Mouse (Mus musculus) ES-E14 (cell line): ENCODE data around the gene Hacd1. TPM values are rescaled to one million over a fixed set of nuclear protein-coding genes. Genes with fewer than 3 reads are reported as not detected.

Source experiments
- DNase-seq: peaks from one replicate; pipeline ENCODE4 v3.0.0-alpha.2; 2013; ENCODE audit warnings: low read depth, low spot score
- H3K27ac ChIP-seq: 2 replicates; pipeline ENCODE4 v1.5.1; 2012; ENCODE audit warnings: low read depth, mild to moderate bottlenecking, low read length, moderate library complexity, mixed read lengths; ENCODE audit not compliant: poor library complexity, insufficient read depth, severe bottlenecking
- H3K36me3 ChIP-seq: 2 replicates; pipeline ENCODE4 v1.6.1; 2012; ENCODE audit warnings: mild to moderate bottlenecking, low read length, moderate library complexity, mixed read lengths; ENCODE audit not compliant: control insufficient read depth, poor library complexity, insufficient read depth, severe bottlenecking
- H3K4me1 ChIP-seq, 2 experiments: fragments of 150-350 bp in 1 of 2; sonication (generic) in 1 of 2; 2 replicates each; pipeline ENCODE4 v1.6.1; 2012; ENCODE audit warnings: low read length in 2 of 2, mild to moderate bottlenecking in 1 of 2, mixed read lengths in 1 of 2; ENCODE audit not compliant: control insufficient read depth in 2 of 2, insufficient read depth in 2 of 2, poor library complexity in 1 of 2
- H3K4me3 ChIP-seq, 2 experiments: fragments of 150-350 bp in 1 of 2; sonication (generic) in 1 of 2; 2 replicates each; pipeline ENCODE4 v1.5.1; 2012; ENCODE audit warnings: low read length in 2 of 2, low read depth in 1 of 2, mild to moderate bottlenecking in 1 of 2, mixed read lengths in 1 of 2; ENCODE audit not compliant: insufficient read depth in 1 of 2, poor library complexity in 1 of 2, severe bottlenecking in 1 of 2
- H3K9ac ChIP-seq: 2 replicates; pipeline ENCODE4 v1.6.1; 2012; ENCODE audit warnings: low read depth, mild to moderate bottlenecking, low read length, mixed read lengths; ENCODE audit not compliant: poor library complexity, insufficient read depth, severe bottlenecking
- H3K9me3 ChIP-seq: fragments of 150-350 bp; sonication (generic); 2 replicates; pipeline ENCODE4 v1.6.1; 2012; ENCODE audit warnings: low read depth, mild to moderate bottlenecking, low read length; ENCODE audit not compliant: control insufficient read depth, insufficient read depth
- CHD2 ChIP-seq: IDR thresholded peaks from 2 replicates; pipeline ENCODE4 v1.6.1; 2014; ENCODE audit warnings: mild to moderate bottlenecking, low read depth, low read length, inconsistent platforms
- HCFC1 ChIP-seq: IDR thresholded peaks from 2 replicates; pipeline ENCODE4 v1.6.1; 2012; ENCODE audit warnings: low read length, inconsistent platforms, borderline replicate concordance; ENCODE audit not compliant: insufficient read depth
- MAFK ChIP-seq: IDR thresholded peaks from 2 replicates; pipeline ENCODE4 v1.6.1; 2014; ENCODE audit warnings: mild to moderate bottlenecking, low read depth, low read length, inconsistent platforms; ENCODE audit not compliant: insufficient read depth
- ZC3H11A ChIP-seq: IDR thresholded peaks from 2 replicates; pipeline ENCODE4 v1.6.1; 2012; ENCODE audit warnings: low read depth, mild to moderate bottlenecking, inconsistent platforms, low read length, borderline replicate concordance
- ZNF384 ChIP-seq: IDR thresholded peaks from 2 replicates; pipeline ENCODE4 v1.6.1; 2012; ENCODE audit warnings: low read depth, low read length, inconsistent platforms
- in situ Hi-C, 2 experiments: fragments of 600-800 bp; cut with MboI; formaldehyde crosslinking; loops; one replicate each; pipeline ENCODE4 v1.15.1; 2025; ENCODE audit warnings: low sequenced_read_pairs in 2 of 2, inconsistent platforms in 1 of 2; ENCODE audit not compliant: unreplicated experiment in 2 of 2
- total RNA-seq: library from RNA; depleted of rRNA; stranded (reverse); fragments of 300-350 nt; gene quantifications from 2 replicates; pipeline ENCODE4 v1.2.3, GENCODE M21; 2012

Gene Hacd1
- total RNA-seq, 1 experiment: 19.9 TPM

DNA sequence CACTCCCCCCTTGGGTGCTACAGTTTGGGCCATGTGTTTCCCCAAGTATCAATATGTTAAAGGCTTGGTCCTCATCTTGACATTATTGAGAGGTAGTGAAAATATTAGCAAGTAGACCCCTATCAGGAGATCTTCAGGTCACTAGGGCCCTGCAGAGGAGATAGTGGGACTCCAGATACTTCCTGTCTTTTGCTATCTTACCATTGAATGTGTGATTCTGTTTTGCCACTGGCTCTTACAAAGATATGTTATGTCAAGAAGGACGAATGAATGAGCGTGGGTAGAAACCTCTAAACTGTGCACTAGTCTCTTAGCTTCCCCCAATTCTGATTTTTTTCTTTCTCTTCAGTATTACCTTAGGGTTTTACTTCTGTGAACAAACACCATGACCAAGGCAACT lies 13.1 kb upstream of the Hacd1 start:
- DNase-seq: no peak
- in situ Hi-C loops: no loop called here

DNA sequence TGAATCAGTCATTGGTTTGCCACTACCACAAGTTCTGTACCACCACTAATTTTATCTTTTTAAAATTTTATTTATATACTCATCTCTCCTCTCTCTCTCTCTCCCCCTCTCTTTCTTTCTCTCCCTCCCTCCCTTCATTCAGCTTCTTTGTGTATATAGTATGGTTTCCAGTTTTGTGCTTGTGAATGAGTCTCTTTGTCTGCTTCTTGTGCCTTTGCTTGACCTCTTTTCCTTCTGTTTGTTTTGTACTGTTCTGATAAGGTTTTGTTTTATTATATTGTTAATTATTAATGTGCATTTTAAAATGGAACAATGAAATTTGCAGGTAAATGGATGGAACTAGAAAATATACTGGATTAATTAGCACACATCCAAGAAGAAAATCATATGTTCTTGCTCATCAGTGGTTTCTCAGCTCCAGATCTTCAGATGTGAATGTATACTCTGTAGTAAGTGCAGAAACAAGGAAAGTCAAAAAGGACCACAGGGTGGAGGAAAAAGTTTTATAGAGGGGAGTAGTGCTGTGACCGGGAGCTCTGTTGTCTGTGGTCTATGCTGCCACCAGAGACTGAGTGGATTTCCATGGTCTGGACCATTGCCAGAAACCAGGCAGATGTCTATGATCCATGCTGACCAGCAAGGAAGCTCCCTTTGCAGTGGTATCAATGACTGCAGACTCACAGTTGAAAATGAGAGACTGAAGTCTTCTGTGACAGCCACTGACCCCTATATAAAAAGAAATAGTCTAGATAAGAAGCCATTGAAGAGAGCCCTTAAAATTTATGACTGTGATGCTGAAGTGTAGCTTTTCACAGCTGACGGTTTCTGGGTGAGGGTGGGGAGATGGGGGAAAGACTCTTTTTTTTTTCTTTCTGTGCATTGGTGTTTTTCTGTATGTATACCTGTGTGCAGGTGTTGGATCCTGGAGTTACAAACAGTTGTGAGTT lies 10.0 kb upstream of the Hacd1 start:
- no peak overlapping the region for H3K4me3 ChIP-seq
- H3K4me1 ChIP-seq: no peaks in the 10 kb centered on the region
- TF ChIP-seq CHD2 (no peak), MAFK (no peak), ZC3H11A (no peak), HCFC1 (no peak), ZNF384 (no peak)
- H3K27ac ChIP-seq: no peak overlapping the region
- no peak for DNase-seq
- H3K9ac ChIP-seq: no peak overlapping the region
- no peaks in the 10 kb centered on the region for H3K36me3 ChIP-seq
- in situ Hi-C loops: no loop called here
- no peaks in the 10 kb centered on the region for H3K9me3 ChIP-seq

More for the DNA sequence above, 13.1 kb upstream of the Hacd1 start:
- Histone ChIP-seq H3K9ac (no peak overlapping the region), H3K36me3 (no peaks in the 10 kb centered on the region), H3K4me1 (peaks cover 0 to 2% of the 10 kb centered on the region in 2 experiments; a peak in 1 of 4 replicates), H3K27ac (no peak overlapping the region), H3K9me3 (no peaks in the 10 kb centered on the region), H3K4me3 (no peak overlapping the region)
- TF ChIP-seq ZNF384 (no peak), MAFK (no peak), CHD2 (no peak), ZC3H11A (no peak), HCFC1 (no peak)

DNA sequence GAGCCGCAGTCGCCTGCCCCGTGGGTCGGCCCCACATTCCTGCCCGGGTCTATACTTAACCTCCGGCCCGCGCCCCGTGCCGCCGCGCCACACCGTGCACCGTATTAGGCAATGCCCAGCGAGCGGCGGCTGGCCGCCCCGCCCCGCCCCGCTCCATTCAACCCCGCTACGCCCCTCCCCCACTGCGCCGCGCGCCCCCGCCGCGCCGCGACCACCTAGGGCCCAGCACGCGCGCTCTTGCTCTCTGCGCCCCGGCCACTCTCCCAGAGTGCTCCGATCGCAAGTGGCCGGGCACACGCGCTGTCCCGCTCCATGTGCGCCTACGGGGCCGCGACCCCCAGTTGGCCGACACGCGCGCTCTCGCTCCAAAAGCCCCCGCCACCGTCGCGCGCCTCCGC lies 768 bp downstream of the Hacd1 start:
- TF ChIP-seq ZC3H11A (no peak), HCFC1 (no peak), MAFK (no peak), CHD2 (no peak), ZNF384 (no peak)
- in situ Hi-C loops: no loop called here
- H3K9me3 ChIP-seq: no peaks in the 10 kb centered on the region
- peak overlapping the region; percentile 85; the same call in 1 of the 2 replicates for H3K27ac ChIP-seq
- no peaks in the 10 kb centered on the region for H3K36me3 ChIP-seq
- peak overlapping the region; percentile 72 to 92 for H3K4me3 ChIP-seq
- peak overlapping the region; percentile 88 for H3K9ac ChIP-seq
- no peaks in the 10 kb centered on the region for H3K4me1 ChIP-seq
- DNase-seq: no peak

- Histone ChIP-seq H3K27ac (no peak overlapping the region), H3K4me3 (peak overlapping the region; percentile 72 to 92), H3K4me1 (no peaks in the 10 kb centered on the region), H3K9me3 (no peaks in the 10 kb centered on the region), H3K9ac (peak overlapping the region; percentile 88), H3K36me3 (no peaks in the 10 kb centered on the region)
- TF ChIP-seq MAFK (no peak), HCFC1 (no peak), CHD2 (no peak), ZC3H11A (no peak), ZNF384 (no peak)
- in situ Hi-C loops: no loop called here
- DNase-seq: no peak
Measured at GRCm38 (mm10) chr2:14054716-14055115, 1.2 kb downstream of the Hacd1 start.
